Mouse (Mus musculus) heart, embryonic 16.5 days (tissue): ENCODE data around the gene Xirp1. TPM values are rescaled to one million over a fixed set of nuclear protein-coding genes. Genes with fewer than 3 reads are reported as not detected.

Experiments used
- ATAC-seq: fragments of 200-750 bp; cut with Nextera tagmentation; replicated peaks from 2 replicates; pipeline ENCODE4 v1.8.0; 2017; ENCODE audit warnings: moderate number of reproducible peaks; ENCODE audit not compliant: insufficient read depth, low FRiP score; ENCODE audit errors: extremely low read depth
- H3K27ac ChIP-seq: fragments of 300-500 bp; sonication (generic); 2 replicates; pipeline ENCODE4 v1.5.1; 2014; ENCODE audit warnings: mild to moderate bottlenecking, low read length, control low read depth, moderate library complexity
- H3K27me3 ChIP-seq: fragments of 300-500 bp; sonication (generic); 2 replicates; pipeline ENCODE4 v1.6.1; 2014; ENCODE audit warnings: low read length, mixed read lengths; ENCODE audit not compliant: control insufficient read depth, insufficient read depth
- H3K36me3 ChIP-seq: fragments of 300-500 bp; sonication (generic); 2 replicates; pipeline ENCODE4 v1.6.1; 2014; ENCODE audit not compliant: control insufficient read depth, insufficient read depth
- H3K4me1 ChIP-seq: fragments of 300-500 bp; sonication (generic); 2 replicates; pipeline ENCODE4 v1.6.1; 2014; ENCODE audit warnings: low read length, mixed read lengths; ENCODE audit not compliant: control insufficient read depth, insufficient read depth
- H3K4me2 ChIP-seq: fragments of 300-500 bp; sonication (generic); 2 replicates; pipeline ENCODE4 v1.6.1; 2014; ENCODE audit warnings: low read depth, mild to moderate bottlenecking, control low read depth, low read length
- H3K4me3 ChIP-seq: fragments of 300-500 bp; sonication (generic); 2 replicates; pipeline ENCODE4 v1.5.1; 2014; ENCODE audit warnings: mild to moderate bottlenecking, control low read depth, low read length
- H3K9ac ChIP-seq: fragments of 300-500 bp; sonication (generic); 2 replicates; pipeline ENCODE4 v1.6.1; 2014; ENCODE audit warnings: low read length, control low read depth
- H3K9me3 ChIP-seq: fragments of 300-500 bp; sonication (generic); replicated peaks from 2 replicates; pipeline ENCODE4 v1.6.1; 2016; ENCODE audit warnings: low read length; ENCODE audit not compliant: control insufficient read depth
- WGBS: fragments of 180-500 bp; shearing (Covaris S2); extraction: QIAGEN DNeasy Blood & Tissue Kit; methylation state at CpG from one replicate; pipeline ENCODE4 v1.1.7; 2014; 5-methylcytosine and 5-hydroxymethylcytosine counted together
- polyA plus RNA-seq: library from polyadenylated mRNA; unstranded; fragments of >200 nt; fragmentation: Nextera tagmentation; extraction: Ambion mirVana; gene quantifications from 2 replicates; pipeline ENCODE4 v1.2.1, GENCODE M21; 2015

The Xirp1 gene
- 54.9 and 56.1 TPM in 2 replicates for polyA plus RNA-seq

GRCm38 (mm10) chr9:120023086-120023811 lies at the start of gene Xirp1:
Gene Xirp1, minus strand, starts transcription at chr9:120023598.
- Histone ChIP-seq H3K27ac (peak within 1 kb of the TSS; percentile 99), H3K9ac (peak within 1 kb of the TSS; percentile 88), H3K9me3 (no peaks in the 10 kb centered on the region), H3K4me2 (peak within 1 kb of the TSS; percentile 71), H3K4me1 (peaks cover 45% of the 10 kb centered on the region), H3K4me3 (peak within 1 kb of the TSS; percentile 69), H3K36me3 (peaks cover 9% of the 10 kb centered on the region), H3K27me3 (no peaks in the 10 kb centered on the region)
- WGBS: 37% methylated on average over 18 of the region's 18 CpGs
- ATAC-seq: peak; percentile 65

- H3K27me3 ChIP-seq: no peaks in the 10 kb centered on the region
- H3K27ac ChIP-seq: no peak overlapping the region
- no peaks in the 10 kb centered on the region for H3K4me1 ChIP-seq
- H3K36me3 ChIP-seq: no peaks in the 10 kb centered on the region
- peak; percentile 45; the same call in 1 of the 2 replicates for ATAC-seq
- WGBS: 10% methylated on average over 3 of the region's 3 CpGs
- no peaks in the 10 kb centered on the region for H3K9me3 ChIP-seq
- no peak overlapping the region for H3K9ac ChIP-seq
- H3K4me2 ChIP-seq: no peak overlapping the region
- no peak overlapping the region for H3K4me3 ChIP-seq
These were observed 49.8 kb upstream of the Xirp1 start for GRCm38 (mm10) chr9:120073169-120073568.

GRCm38 (mm10) chr9:120071251-120071650 lies 47.9 kb upstream of the Xirp1 start:
- Histone ChIP-seq H3K4me3 (no peak overlapping the region), H3K9ac (no peak overlapping the region), H3K36me3 (no peaks in the 10 kb centered on the region), H3K9me3 (no peaks in the 10 kb centered on the region), H3K27me3 (no peaks in the 10 kb centered on the region), H3K4me1 (no peaks in the 10 kb centered on the region), H3K4me2 (no peak overlapping the region), H3K27ac (no peak overlapping the region)
- no peak for ATAC-seq
- 65% methylated on average over 2 of the region's 2 CpGs for WGBS

- WGBS: 81% methylated on average over 11 of the region's 11 CpGs
- Histone ChIP-seq H3K4me1 (no peaks in the 10 kb centered on the region), H3K27me3 (no peaks in the 10 kb centered on the region), H3K9ac (no peak within 1 kb of the TSS), H3K9me3 (no peaks in the 10 kb centered on the region), H3K27ac (0 out of 2 replicates have a peak within 1 kb of the TSS, but pooled peaks have one; percentile 23), H3K4me2 (no peak within 1 kb of the TSS), H3K4me3 (no peak within 1 kb of the TSS), H3K36me3 (no peaks in the 10 kb centered on the region)
- ATAC-seq: no peak
These were observed 46.4 kb upstream of the Xirp1 start, which contains the start of gene Cx3cr1 for GRCm38 (mm10) chr9:120069779-120070178. Gene Cx3cr1, minus strand, starts transcription at chr9:120069879.

GRCm38 (mm10) chr9:120068047-120068446 lies 44.6 kb upstream of the Xirp1 start:
- Histone ChIP-seq H3K4me3 (no peak overlapping the region), H3K4me2 (no peak overlapping the region), H3K27me3 (no peaks in the 10 kb centered on the region), H3K9me3 (no peaks in the 10 kb centered on the region), H3K4me1 (no peaks in the 10 kb centered on the region), H3K36me3 (no peaks in the 10 kb centered on the region), H3K27ac (no peak overlapping the region), H3K9ac (no peak overlapping the region)
- WGBS: 47% methylated on average over 10 of the region's 10 CpGs
- ATAC-seq: no peak

- no peak overlapping the region for H3K4me3 ChIP-seq
- WGBS: 92% methylated on average over 2 of the region's 2 CpGs
- H3K36me3 ChIP-seq: no peaks in the 10 kb centered on the region
- H3K9me3 ChIP-seq: no peaks in the 10 kb centered on the region
- no peak overlapping the region for H3K4me2 ChIP-seq
- H3K27ac ChIP-seq: no peak overlapping the region
- H3K4me1 ChIP-seq: no peaks in the 10 kb centered on the region
- no peak for ATAC-seq
- no peak overlapping the region for H3K9ac ChIP-seq
- H3K27me3 ChIP-seq: no peaks in the 10 kb centered on the region
These were observed 44.2 kb upstream of the Xirp1 start for GRCm38 (mm10) chr9:120067609-120068008.

- ATAC-seq: no peak
- H3K4me2 ChIP-seq: no peak overlapping the region
- H3K27me3 ChIP-seq: no peaks in the 10 kb centered on the region
- H3K36me3 ChIP-seq: no peaks in the 10 kb centered on the region
- WGBS: 70% methylated on average over 4 of the region's 4 CpGs
- H3K9me3 ChIP-seq: no peaks in the 10 kb centered on the region
- H3K27ac ChIP-seq: no peak overlapping the region
- H3K9ac ChIP-seq: no peak overlapping the region
- H3K4me3 ChIP-seq: no peak overlapping the region
- H3K4me1 ChIP-seq: no peaks in the 10 kb centered on the region
These were observed 40.9 kb upstream of the Xirp1 start for GRCm38 (mm10) chr9:120064317-120064716.

- no peaks in the 10 kb centered on the region for H3K4me1 ChIP-seq
- H3K36me3 ChIP-seq: no peaks in the 10 kb centered on the region
- ATAC-seq: no peak
- no peak overlapping the region for H3K4me3 ChIP-seq
- H3K27ac ChIP-seq: no peak overlapping the region
- H3K9ac ChIP-seq: no peak overlapping the region
- no peaks in the 10 kb centered on the region for H3K27me3 ChIP-seq
- H3K4me2 ChIP-seq: no peak overlapping the region
- 60% methylated on average over 3 of the region's 3 CpGs for WGBS
- no peaks in the 10 kb centered on the region for H3K9me3 ChIP-seq
These were observed 35.3 kb upstream of the Xirp1 start for GRCm38 (mm10) chr9:120058730-120059129.

GRCm38 (mm10) chr9:120056201-120056600 lies 32.8 kb upstream of the Xirp1 start:
- Histone ChIP-seq H3K4me2 (no peak overlapping the region), H3K9me3 (no peaks in the 10 kb centered on the region), H3K27me3 (no peaks in the 10 kb centered on the region), H3K9ac (no peak overlapping the region), H3K27ac (no peak overlapping the region), H3K4me1 (no peaks in the 10 kb centered on the region), H3K4me3 (no peak overlapping the region), H3K36me3 (no peaks in the 10 kb centered on the region)
- no peak for ATAC-seq
- WGBS: 74% methylated on average over 9 of the region's 9 CpGs
